Mouse (Mus musculus): ENCODE data around the gene Itga5. TPM values are rescaled to one million over a fixed set of nuclear protein-coding genes. Genes with fewer than 3 reads are reported as not detected.
A peak's percentile ranks its signal among the peaks of the same experiment; 100 is the strongest.

The Itga5 gene
- polyA plus RNA-seq, 1 experiment from 2014 or later = 42.3 TPM

DNA sequence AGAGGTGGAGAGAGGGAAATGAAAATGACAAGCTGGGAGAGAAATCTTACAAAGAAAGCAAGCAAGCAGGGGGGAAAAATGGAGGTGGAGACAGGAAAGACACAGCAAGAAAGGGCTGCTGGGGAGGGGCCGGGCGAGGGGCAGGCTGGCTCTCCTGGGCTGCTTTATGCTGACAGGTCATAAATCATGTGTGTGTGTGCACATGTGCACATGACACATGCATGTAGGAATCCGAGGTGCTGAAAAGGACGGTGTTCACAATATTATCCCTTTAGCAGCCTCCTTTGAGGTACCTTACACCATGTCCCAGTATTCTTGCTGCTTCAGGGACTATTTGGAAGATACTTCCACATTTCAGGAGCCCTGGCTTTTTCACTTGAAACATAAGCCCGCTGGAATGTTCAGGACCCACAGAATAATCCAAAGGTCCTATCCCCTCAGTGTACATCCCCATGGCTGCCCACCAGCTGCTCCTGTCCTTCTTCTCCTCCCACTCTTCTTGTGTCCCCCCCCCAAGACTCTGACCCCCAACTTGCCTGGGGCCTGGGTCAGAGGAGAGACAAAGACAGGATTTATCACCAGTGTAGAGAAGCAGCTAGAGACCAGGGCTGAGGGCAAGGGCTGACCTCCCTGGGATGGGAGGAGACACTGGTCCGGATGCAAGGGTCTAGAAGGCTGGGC lies 64.1 kb downstream of the Itga5 start:
- 32% methylated on average over 6 of the region's 6 CpGs for WGBS
- Histone ChIP-seq H3K4me1 (replicated peaks; ENCODE audit: control insufficient read depth, insufficient read depth, low read length) (peaks cover 70% of the 10 kb centered on the region), H3K4me3 (ENCODE audit: low read length) (no peak overlapping the region), H3K27ac (ENCODE audit: low read length) (peak overlapping the region; percentile 82), H3K9me3 (ENCODE audit: control insufficient read depth, low read length) (no peaks in the 10 kb centered on the region), H3K36me3 (ENCODE audit: control insufficient read depth, insufficient read depth, low read length) (no peaks in the 10 kb centered on the region), H3K9ac (ENCODE audit: low read length) (peak overlapping the region; percentile 33), H3K4me2 (ENCODE audit: low read depth, low read length) (no peak overlapping the region), H3K27me3 (ENCODE audit: control insufficient read depth, insufficient read depth, low read depth, low read length) (no peaks in the 10 kb centered on the region)
- no peak for ATAC-seq (ENCODE audit: low read depth)

GRCm38 (mm10) chr15:103301547-103302340 lies 64.8 kb downstream of the Itga5 start:
- Histone ChIP-seq H3K4me2 (ENCODE audit: low read depth, low read length) (no peak overlapping the region), H3K4me1 (replicated peaks; ENCODE audit: control insufficient read depth, insufficient read depth, low read length) (peaks cover 70% of the 10 kb centered on the region)
- ATAC-seq (ENCODE audit: low read depth) = no peak

DNA sequence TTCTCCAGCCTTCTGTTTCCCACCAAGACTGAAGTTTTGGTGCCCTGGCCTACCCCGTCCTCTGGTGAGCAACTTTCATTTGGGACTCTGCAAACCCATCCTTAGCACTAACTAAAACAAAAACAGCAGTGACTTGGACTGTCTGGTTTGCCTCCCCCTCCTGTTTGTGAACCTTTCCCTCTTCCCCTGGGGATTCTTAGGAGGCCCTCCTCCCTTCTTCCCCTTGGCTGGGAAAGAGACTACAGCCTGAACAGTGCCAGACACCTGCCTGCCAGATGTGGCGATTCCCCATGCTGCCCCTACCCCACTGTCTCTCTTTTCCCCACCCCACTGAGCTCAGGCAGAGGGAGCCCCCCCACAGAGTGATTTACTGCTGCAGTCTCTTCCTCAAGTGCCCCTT lies 65.5 kb downstream of the Itga5 start:
- Histone ChIP-seq H3K4me3 (ENCODE audit: low read length) (no peak overlapping the region), H3K27me3 (ENCODE audit: control insufficient read depth, insufficient read depth, low read depth, low read length) (no peaks in the 10 kb centered on the region), H3K4me2 (ENCODE audit: low read depth, low read length) (no peak overlapping the region), H3K36me3 (ENCODE audit: control insufficient read depth, insufficient read depth, low read length) (peaks cover 3% of the 10 kb centered on the region), H3K9me3 (ENCODE audit: control insufficient read depth, low read length) (no peaks in the 10 kb centered on the region), H3K9ac (ENCODE audit: low read length) (peak overlapping the region; percentile 27), H3K27ac (ENCODE audit: low read length) (peak overlapping the region; percentile 93), H3K4me1 (replicated peaks; ENCODE audit: control insufficient read depth, insufficient read depth, low read length) (peaks cover 71% of the 10 kb centered on the region)
- no peak for ATAC-seq (ENCODE audit: low read depth)
- WGBS = 38% methylated on average over 2 of the region's 2 CpGs

More at GRCm38 (mm10) chr15:103301547-103302340, 64.8 kb downstream of the Itga5 start:
- Histone ChIP-seq H3K9ac (ENCODE audit: low read length) (peak overlapping the region; percentile 33), H3K36me3 (ENCODE audit: control insufficient read depth, insufficient read depth, low read length) (peaks cover under 1% of the 10 kb centered on the region), H3K4me3 (ENCODE audit: low read length) (no peak overlapping the region), H3K9me3 (ENCODE audit: control insufficient read depth, low read length) (no peaks in the 10 kb centered on the region), H3K27ac (ENCODE audit: low read length) (peak overlapping the region; percentile 82), H3K27me3 (ENCODE audit: control insufficient read depth, insufficient read depth, low read depth, low read length) (no peaks in the 10 kb centered on the region)
- 33% methylated on average over 5 of the region's 5 CpGs for WGBS

DNA sequence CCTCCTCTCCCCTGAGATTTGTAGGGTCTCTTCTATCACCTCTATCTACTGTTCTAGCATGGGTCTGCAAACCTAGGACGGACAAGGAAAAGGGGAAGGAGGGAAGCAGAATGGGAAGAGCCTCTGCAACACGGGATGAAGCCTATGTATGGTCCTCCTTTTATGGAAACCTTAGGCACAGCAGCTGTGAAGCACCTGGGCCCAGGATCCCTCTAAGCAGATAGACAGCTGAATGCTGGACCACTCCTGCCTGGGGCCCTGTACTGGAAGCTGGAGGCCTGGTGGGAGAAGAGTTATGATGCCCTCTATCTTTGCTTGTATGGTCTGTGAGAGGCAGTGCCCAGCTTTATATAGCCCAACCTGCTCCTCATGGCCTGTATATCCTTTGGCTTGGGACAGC lies 66.0 kb downstream of the Itga5 start:
- peaks cover 71% of the 10 kb centered on the region for H3K4me1 ChIP-seq (replicated peaks; ENCODE audit: control insufficient read depth, insufficient read depth, low read length)
- no peak overlapping the region; the same call in 1 of the 2 replicates for H3K4me2 ChIP-seq (ENCODE audit: low read depth, low read length)
- peak overlapping the region; percentile 93 for H3K27ac ChIP-seq (ENCODE audit: low read length)
- no peaks in the 10 kb centered on the region for H3K27me3 ChIP-seq (ENCODE audit: control insufficient read depth, insufficient read depth, low read depth, low read length)
- no peaks in the 10 kb centered on the region for H3K9me3 ChIP-seq (ENCODE audit: control insufficient read depth, low read length)
- peak overlapping the region; percentile 40 for H3K9ac ChIP-seq (ENCODE audit: low read length)
- H3K4me3 ChIP-seq (ENCODE audit: low read length) = no peak overlapping the region
- H3K36me3 ChIP-seq (ENCODE audit: control insufficient read depth, insufficient read depth, low read length) = peaks cover 3% of the 10 kb centered on the region
- WGBS = 18% methylated on average over 2 of the region's 2 CpGs
- no peak for ATAC-seq (ENCODE audit: low read depth)

DNA sequence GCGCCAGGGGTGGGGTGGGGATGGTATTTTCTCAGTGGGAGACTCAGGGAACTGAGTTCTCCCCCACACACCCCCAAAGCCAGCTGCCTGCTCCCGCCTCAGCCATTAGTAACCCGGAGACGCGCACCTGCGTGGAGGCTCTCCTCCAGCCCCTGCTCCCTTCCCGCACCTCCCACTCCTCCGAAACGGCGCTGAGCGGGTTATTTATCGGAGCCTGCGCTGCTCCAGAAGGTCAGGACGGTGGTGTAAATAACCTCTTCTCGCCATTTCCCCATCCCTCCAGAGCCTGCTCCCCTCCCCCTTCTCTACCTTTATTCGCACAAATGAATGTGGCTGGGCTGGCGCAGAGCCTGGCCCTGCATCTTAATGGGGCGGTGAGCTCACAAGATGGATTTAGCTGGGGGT lies 66.5 kb downstream of the Itga5 start:
- 17% methylated on average over 18 of the region's 18 CpGs for WGBS
- H3K27me3 ChIP-seq (ENCODE audit: control insufficient read depth, insufficient read depth, low read depth, low read length) = no peaks in the 10 kb centered on the region
- no peaks in the 10 kb centered on the region for H3K9me3 ChIP-seq (ENCODE audit: control insufficient read depth, low read length)
- no peak overlapping the region for H3K4me3 ChIP-seq (ENCODE audit: low read length)
- peak overlapping the region; percentile 34; the same call in 1 of the 2 replicates for H3K4me2 ChIP-seq (ENCODE audit: low read depth, low read length)
- peak overlapping the region; percentile 93 for H3K27ac ChIP-seq (ENCODE audit: low read length)
- peak overlapping the region; percentile 40 for H3K9ac ChIP-seq (ENCODE audit: low read length)
- H3K4me1 ChIP-seq (replicated peaks; ENCODE audit: control insufficient read depth, insufficient read depth, low read length) = peaks cover 71% of the 10 kb centered on the region
- H3K36me3 ChIP-seq (ENCODE audit: control insufficient read depth, insufficient read depth, low read length) = peaks cover 3% of the 10 kb centered on the region
- no peak for ATAC-seq (ENCODE audit: low read depth)

- Histone ChIP-seq H3K4me1 (replicated peaks; ENCODE audit: control insufficient read depth, insufficient read depth, low read length) (peaks cover 71% of the 10 kb centered on the region), H3K4me3 (ENCODE audit: low read length) (no peak overlapping the region), H3K9ac (ENCODE audit: low read length) (peak overlapping the region; percentile 40; the same call in 1 of the 2 replicates), H3K4me2 (ENCODE audit: low read depth, low read length) (no peak overlapping the region), H3K27ac (ENCODE audit: low read length) (peak overlapping the region; percentile 93), H3K27me3 (ENCODE audit: control insufficient read depth, insufficient read depth, low read depth, low read length) (no peaks in the 10 kb centered on the region), H3K36me3 (ENCODE audit: control insufficient read depth, insufficient read depth, low read length) (peaks cover 3% of the 10 kb centered on the region), H3K9me3 (ENCODE audit: control insufficient read depth, low read length) (no peaks in the 10 kb centered on the region)
- 43% methylated on average over 8 of the region's 8 CpGs for WGBS
- ATAC-seq (ENCODE audit: low read depth) = no peak
Measured at GRCm38 (mm10) chr15:103299644-103300043, 66.9 kb downstream of the Itga5 start.

- Histone ChIP-seq H3K9ac (ENCODE audit: low read length) (peak overlapping the region; percentile 11; the same call in 1 of the 2 replicates), H3K4me2 (ENCODE audit: low read depth, low read length) (no peak overlapping the region), H3K27ac (ENCODE audit: low read length) (peak overlapping the region; percentile 93), H3K4me1 (replicated peaks; ENCODE audit: control insufficient read depth, insufficient read depth, low read length) (peaks cover 66% of the 10 kb centered on the region), H3K9me3 (ENCODE audit: control insufficient read depth, low read length) (no peaks in the 10 kb centered on the region), H3K36me3 (ENCODE audit: control insufficient read depth, insufficient read depth, low read length) (peaks cover 3% of the 10 kb centered on the region), H3K27me3 (ENCODE audit: control insufficient read depth, insufficient read depth, low read depth, low read length) (no peaks in the 10 kb centered on the region), H3K4me3 (ENCODE audit: low read length) (no peak overlapping the region)
- 64% methylated on average over 5 of the region's 5 CpGs for WGBS
- ATAC-seq (ENCODE audit: low read depth) = peak; percentile 86
Measured at GRCm38 (mm10) chr15:103298861-103299616, 67.5 kb downstream of the Itga5 start.

DNA sequence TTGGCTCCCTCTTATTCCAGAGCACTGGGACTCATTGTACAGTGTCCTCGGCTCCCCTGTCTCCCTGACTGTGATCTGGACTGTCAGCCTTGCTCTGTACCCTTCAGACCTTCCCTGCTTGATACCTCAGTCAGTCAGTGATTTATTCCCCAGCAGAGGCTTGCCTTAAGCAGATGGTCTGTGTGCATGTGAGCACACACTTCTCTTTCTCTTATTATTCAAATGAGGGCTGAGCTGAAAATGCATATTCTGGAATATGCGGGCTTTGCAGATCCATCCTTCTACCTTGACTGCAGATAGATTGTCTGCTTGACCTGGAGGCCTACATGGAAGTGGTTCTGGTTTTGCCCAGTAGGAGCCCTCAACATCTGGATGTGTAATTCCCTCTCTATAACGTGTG lies 68.5 kb downstream of the Itga5 start:
- H3K4me1 ChIP-seq (replicated peaks; ENCODE audit: control insufficient read depth, insufficient read depth, low read length) = peaks cover 57% of the 10 kb centered on the region
- H3K4me2 ChIP-seq (ENCODE audit: low read depth, low read length) = no peak overlapping the region
- no peak overlapping the region for H3K9ac ChIP-seq (ENCODE audit: low read length)
- WGBS = 55% methylated on average over 3 of the region's 3 CpGs
- no peak overlapping the region for H3K4me3 ChIP-seq (ENCODE audit: low read length)
- peaks cover 13% of the 10 kb centered on the region for H3K36me3 ChIP-seq (ENCODE audit: control insufficient read depth, insufficient read depth, low read length)
- H3K27ac ChIP-seq (ENCODE audit: low read length) = peak overlapping the region; percentile 93
- H3K9me3 ChIP-seq (ENCODE audit: control insufficient read depth, low read length) = no peaks in the 10 kb centered on the region
- H3K27me3 ChIP-seq (ENCODE audit: control insufficient read depth, insufficient read depth, low read depth, low read length) = no peaks in the 10 kb centered on the region
- ATAC-seq (ENCODE audit: low read depth) = no peak

GRCm38 (mm10) chr15:103297313-103297712 lies 69.2 kb downstream of the Itga5 start:
- peaks cover 19% of the 10 kb centered on the region for H3K36me3 ChIP-seq (ENCODE audit: control insufficient read depth, insufficient read depth, low read length)
- peaks cover 50% of the 10 kb centered on the region for H3K4me1 ChIP-seq (replicated peaks; ENCODE audit: control insufficient read depth, insufficient read depth, low read length)
- H3K9me3 ChIP-seq (ENCODE audit: control insufficient read depth, low read length) = no peaks in the 10 kb centered on the region
- WGBS = 62% methylated on average over 6 of the region's 6 CpGs
- no peaks in the 10 kb centered on the region for H3K27me3 ChIP-seq (ENCODE audit: control insufficient read depth, insufficient read depth, low read depth, low read length)
- no peak overlapping the region for H3K9ac ChIP-seq (ENCODE audit: low read length)
- peak overlapping the region; percentile 93 for H3K27ac ChIP-seq (ENCODE audit: low read length)
- H3K4me2 ChIP-seq (ENCODE audit: low read depth, low read length) = no peak overlapping the region
- no peak overlapping the region for H3K4me3 ChIP-seq (ENCODE audit: low read length)
- ATAC-seq (ENCODE audit: low read depth) = no peak

Data from lung, embryonic 16.5 days (tissue).